10 mouse cellular contexts compared by ENCODE assay signal in the genomic region with DNA sequence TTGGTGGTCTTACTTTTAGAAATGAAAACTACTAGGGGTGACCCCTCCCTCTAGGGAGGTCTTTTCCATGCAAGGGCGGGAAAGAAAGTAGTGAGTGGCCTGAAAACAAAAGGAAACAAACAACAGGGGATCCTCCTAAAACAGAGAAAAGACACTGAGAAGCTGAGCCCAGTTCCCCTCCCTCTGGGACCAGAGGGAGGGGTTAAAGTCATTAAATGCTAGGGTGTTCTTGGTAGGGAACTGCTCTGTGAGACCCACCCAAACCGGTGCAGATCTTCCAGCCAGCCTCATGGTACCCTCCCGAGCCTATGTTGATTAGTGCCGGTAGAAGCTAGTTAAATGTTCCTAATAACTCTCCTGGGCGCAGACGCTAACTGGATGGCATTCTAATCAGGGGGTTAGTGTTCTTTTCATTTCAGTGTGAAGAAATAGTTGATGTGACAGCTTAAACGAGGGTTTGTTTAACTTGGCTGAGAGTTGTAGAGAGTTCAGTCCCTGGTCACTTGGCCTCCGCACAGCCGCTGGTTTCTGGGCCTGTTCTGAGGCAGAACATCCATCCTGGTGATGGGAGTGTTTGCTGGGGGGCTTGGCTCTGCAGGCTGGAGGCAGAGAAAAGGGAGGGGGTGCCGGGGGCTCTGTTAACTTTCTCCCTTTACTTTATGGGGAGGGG. TPM values are rescaled to one million over a fixed set of nuclear protein-coding genes. Genes with fewer than 3 reads are reported as not detected.
DNase-seq lines count a peak whose midpoint lies in the region; ATAC-seq and TF ChIP-seq lines count a peak whose summit lies in the region.
"Had no signal": no experiment of that assay in that cellular context is flagged by ENCODE, and none has a peak within 500 bp of the region (broad histone marks: within the 10 kb centered on the region; RNA-seq: fewer than 3 reads in every experiment).

No protein-coding gene starts in this region.

- no peaks in the 10 kb centered on the region for H3K4me1 ChIP-seq in hindbrain, postnatal 0 days (ENCODE audit: insufficient read depth, low read length)
- peaks cover 7% of the 10 kb centered on the region; the same call in 1 of the 2 replicates for H3K4me1 ChIP-seq in hindbrain, embryonic 13.5 days (replicated peaks)
- H3K4me1 ChIP-seq in ES-E14 (ENCODE audit: control insufficient read depth in 2 of 2, insufficient read depth in 2 of 2, low read length in 2 of 2, poor library complexity in 1 of 2) = peaks cover 0 to 14% of the 10 kb centered on the region in 2 experiments; a peak in 1 of 4 replicates
- peaks cover 15% of the 10 kb centered on the region for H3K4me1 ChIP-seq in liver, embryonic 16.5 days (ENCODE audit: control insufficient read depth, low read depth, low read length)
- no peaks in the 10 kb centered on the region for H3K4me1 ChIP-seq in midbrain, embryonic 16.5 days (ENCODE audit: control insufficient read depth, insufficient read depth, low read length)

- no peak overlapping the region for H3K9ac ChIP-seq in hindbrain, postnatal 0 days (replicated peaks; ENCODE audit: low read length)
- H3K9ac ChIP-seq in hindbrain, embryonic 13.5 days = no peak overlapping the region
- peak overlapping the region; percentile 39; the same call in 1 of the 2 replicates for H3K9ac ChIP-seq in ES-E14 (ENCODE audit: insufficient read depth, low read depth, low read length, poor library complexity, severe bottlenecking)
- no peak overlapping the region for H3K9ac ChIP-seq in liver, embryonic 16.5 days (ENCODE audit: low read depth, low read length)
- no peak overlapping the region for H3K9ac ChIP-seq in midbrain, embryonic 16.5 days (ENCODE audit: low read depth, low read length)

- no peak for ATAC-seq in hindbrain, postnatal 0 days
- no peak for ATAC-seq in hindbrain, embryonic 13.5 days (ENCODE audit: low FRiP score)
- peak; percentile 48 for ATAC-seq in liver, embryonic 16.5 days (ENCODE audit: low read depth)
- no peak for ATAC-seq in midbrain, embryonic 16.5 days
- ATAC-seq: forebrain, embryonic 14.5 days had no signal

- H3K36me3 ChIP-seq in hindbrain, postnatal 0 days (ENCODE audit: insufficient read depth, low read length) = no peaks in the 10 kb centered on the region
- no peaks in the 10 kb centered on the region for H3K36me3 ChIP-seq in hindbrain, embryonic 13.5 days
- no peaks in the 10 kb centered on the region for H3K36me3 ChIP-seq in ES-E14 (ENCODE audit: control insufficient read depth, insufficient read depth, low read length, poor library complexity, severe bottlenecking)
- no peaks in the 10 kb centered on the region for H3K36me3 ChIP-seq in liver, embryonic 16.5 days (ENCODE audit: control insufficient read depth, insufficient read depth)
- no peaks in the 10 kb centered on the region for H3K36me3 ChIP-seq in midbrain, embryonic 16.5 days (ENCODE audit: control insufficient read depth, insufficient read depth, low read length)
- H3K36me3 ChIP-seq: G1E had no signal

- no peaks in the 10 kb centered on the region for H3K27me3 ChIP-seq in hindbrain, postnatal 0 days (ENCODE audit: insufficient read depth, low read length)
- peaks cover 5% of the 10 kb centered on the region; the same call in 1 of the 2 replicates for H3K27me3 ChIP-seq in hindbrain, embryonic 13.5 days
- H3K27me3 ChIP-seq in liver, embryonic 16.5 days (ENCODE audit: control insufficient read depth, insufficient read depth, low read depth, low read length) = no peaks in the 10 kb centered on the region
- H3K27me3 ChIP-seq in midbrain, embryonic 16.5 days (ENCODE audit: control insufficient read depth, insufficient read depth, low read depth, low read length) = no peaks in the 10 kb centered on the region

- no peak overlapping the region for H3K4me2 ChIP-seq in hindbrain, postnatal 0 days (ENCODE audit: low read depth, low read length)
- no peak overlapping the region for H3K4me2 ChIP-seq in hindbrain, embryonic 13.5 days
- no peak overlapping the region for H3K4me2 ChIP-seq in liver, embryonic 16.5 days (ENCODE audit: low read depth, low read length)
- H3K4me2 ChIP-seq in midbrain, embryonic 16.5 days (ENCODE audit: low read length) = no peak overlapping the region

- H3K27ac ChIP-seq in hindbrain, postnatal 0 days = no peak overlapping the region
- H3K27ac ChIP-seq in hindbrain, embryonic 13.5 days = no peak overlapping the region
- peak overlapping the region; percentile 78; the same call in 1 of the 2 replicates for H3K27ac ChIP-seq in ES-E14 (ENCODE audit: insufficient read depth, low read depth, low read length, poor library complexity, severe bottlenecking)
- H3K27ac ChIP-seq in liver, embryonic 16.5 days (ENCODE audit: low read length) = peak overlapping the region; percentile 21; the same call in 1 of the 2 replicates
- H3K27ac ChIP-seq in midbrain, embryonic 16.5 days (ENCODE audit: low read length) = no peak overlapping the region

- 23% methylated on average over 10 of the region's 10 CpGs for WGBS in hindbrain, postnatal 0 days
- WGBS in hindbrain, embryonic 13.5 days = 21% methylated on average over 10 of the region's 10 CpGs
- WGBS in liver, embryonic 16.5 days (ENCODE audit: insufficient replicate concordance) = 50% methylated on average over 10 of the region's 10 CpGs
- WGBS in midbrain, embryonic 16.5 days = 23% methylated on average over 10 of the region's 10 CpGs

- H3K4me3 ChIP-seq in hindbrain, postnatal 0 days (ENCODE audit: low read length) = no peak overlapping the region
- no peak overlapping the region for H3K4me3 ChIP-seq in hindbrain, embryonic 13.5 days
- H3K4me3 ChIP-seq in ES-E14 (ENCODE audit: insufficient read depth in 1 of 2, low read depth in 1 of 2, low read length in 2 of 2, poor library complexity in 1 of 2, severe bottlenecking in 1 of 2) = peak overlapping the region; percentile 5 to 37
- no peak overlapping the region for H3K4me3 ChIP-seq in liver, embryonic 16.5 days (ENCODE audit: low read depth, low read length)
- no peak overlapping the region for H3K4me3 ChIP-seq in midbrain, embryonic 16.5 days (ENCODE audit: low read depth, low read length)

- TF ChIP-seq CTCF in hindbrain, postnatal 0 days (IDR thresholded peaks at IDR 0.05; ENCODE audit: low read depth) = no peak
- TF ChIP-seq CTCF in brain, embryonic 14.5 days (IDR thresholded peaks at IDR 0.05; ENCODE audit: borderline replicate concordance, extremely low read depth, insufficient read depth, insufficient read length) = no peak

- in situ Hi-C loops in ES-E14 (cut with MboI; ENCODE audit: low sequenced_read_pairs in 2 of 2, unreplicated experiment in 2 of 2) = no loop called here

- TF ChIP-seq POLR2A in brain, embryonic 14.5 days (IDR thresholded peaks at IDR 0.05; ENCODE audit: borderline replicate concordance, extremely low read depth, insufficient read depth, insufficient read length, poor library complexity, severe bottlenecking) = no peak

- DNase-seq in hindbrain, postnatal 0 days (ENCODE audit: low spot score) = peak; percentile 42
- DNase-seq in ES-E14 (ENCODE audit: low read depth, low spot score) = peak; percentile 86
- peak; percentile 51 for DNase-seq in brain, embryonic 14.5 days (ENCODE audit: low read depth)
- no peak for DNase-seq in adrenal gland, adult (ENCODE audit: inconsistent age in 2 of 2, low spot score in 1 of 2)
- DNase-seq: thymus, postnatal 25 days had no signal

- no peaks in the 10 kb centered on the region for H3K9me3 ChIP-seq in hindbrain, postnatal 0 days (ENCODE audit: low read length)
- no peaks in the 10 kb centered on the region for H3K9me3 ChIP-seq in hindbrain, embryonic 13.5 days
- no peaks in the 10 kb centered on the region for H3K9me3 ChIP-seq in ES-E14 (ENCODE audit: control insufficient read depth, insufficient read depth, low read depth, low read length)
- H3K9me3 ChIP-seq in liver, embryonic 16.5 days (replicated peaks; ENCODE audit: control insufficient read depth, low read length) = no peaks in the 10 kb centered on the region
- H3K9me3 ChIP-seq in midbrain, embryonic 16.5 days (replicated peaks; ENCODE audit: control insufficient read depth, low read length, poor library complexity, severe bottlenecking) = no peaks in the 10 kb centered on the region
- H3K9me3 ChIP-seq: G1E had no signal

TF ChIP-seq in ES-E14, 5 proteins besides CTCF, POLR2A, EP300 and RAD21:
- TF ChIP-seq ZC3H11A (IDR thresholded peaks at IDR 0.05; ENCODE audit: borderline replicate concordance, low read depth, low read length) (no peak), CHD2 (IDR thresholded peaks at IDR 0.05; ENCODE audit: low read depth, low read length) (no peak), MAFK (IDR thresholded peaks at IDR 0.05; ENCODE audit: insufficient read depth, low read depth, low read length) (no peak), ZNF384 (IDR thresholded peaks at IDR 0.05; ENCODE audit: low read depth, low read length) (no peak), HCFC1 (IDR thresholded peaks at IDR 0.05; ENCODE audit: borderline replicate concordance, insufficient read depth, low read length) (no peak)

RNA-seq across cellular contexts. Expression of gene Srsf3, which starts 7.4 kb away (rescaled TPM):
- 139 and 147 TPM in 2 replicates for total RNA-seq in hindbrain, postnatal 0 days (2014; rRNA removed)
- 298 and 315 TPM in 2 replicates for polyA plus RNA-seq in hindbrain, postnatal 0 days (2015; fragmentation: Nextera tagmentation; extraction: Ambion mirVana)
- polyA plus RNA-seq in hindbrain, embryonic 13.5 days (2015; fragmentation: Nextera tagmentation; extraction: Ambion mirVana) = 506 and 515 TPM in 2 replicates
- 317 and 391 TPM in 2 replicates for total RNA-seq in ES-E14 (2012; rRNA removed)
- polyA plus RNA-seq in brain, embryonic 14.5 days (2012; rRNA removed) = 330 and 391 TPM in 2 replicates
- 185 and 211 TPM in 2 replicates for polyA plus RNA-seq in liver, embryonic 16.5 days (2015; fragmentation: Nextera tagmentation; extraction: Ambion mirVana)
- polyA plus RNA-seq in midbrain, embryonic 16.5 days (2015; fragmentation: Nextera tagmentation; extraction: Ambion mirVana) = 425 and 475 TPM in 2 replicates

RNA-seq across cellular contexts. Expression of gene Stk38, which starts 17.2 kb away (rescaled TPM):
- total RNA-seq in hindbrain, postnatal 0 days (2014; rRNA removed) = 56.2 and 58.7 TPM in 2 replicates
- 52.7 and 60.8 TPM in 2 replicates for polyA plus RNA-seq in hindbrain, postnatal 0 days (2015; fragmentation: Nextera tagmentation; extraction: Ambion mirVana)
- 111 and 122 TPM in 2 replicates for polyA plus RNA-seq in hindbrain, embryonic 13.5 days (2015; fragmentation: Nextera tagmentation; extraction: Ambion mirVana)
- total RNA-seq in ES-E14 (2012; rRNA removed) = 78.0 and 85.7 TPM in 2 replicates
- 107 and 125 TPM in 2 replicates for polyA plus RNA-seq in brain, embryonic 14.5 days (2012; rRNA removed)
- polyA plus RNA-seq in liver, embryonic 16.5 days (2015; fragmentation: Nextera tagmentation; extraction: Ambion mirVana) = 46.5 and 51.0 TPM in 2 replicates
- polyA plus RNA-seq in midbrain, embryonic 16.5 days (2015; fragmentation: Nextera tagmentation; extraction: Ambion mirVana) = 83.1 and 90.9 TPM in 2 replicates

Comparison
In these comparisons a context has a peak if more than half of its experiments do, and no peak if none do; other contexts are left out.
1. DNase-seq: peak in hindbrain, postnatal 0 days (single experiment), ES-E14 (single experiment) and brain, embryonic 14.5 days (single experiment); none in adrenal gland, adult (0 of 2).
2. H3K27ac ChIP-seq: peak in ES-E14 (single experiment) and liver, embryonic 16.5 days (single experiment); none in hindbrain, postnatal 0 days (single experiment), hindbrain, embryonic 13.5 days (single experiment) and midbrain, embryonic 16.5 days (single experiment).
3. H3K4me3 ChIP-seq: peak in ES-E14 (2 of 2); none in hindbrain, postnatal 0 days (single experiment), hindbrain, embryonic 13.5 days (single experiment), liver, embryonic 16.5 days (single experiment) and midbrain, embryonic 16.5 days (single experiment).